In genomic region chr17:56672941-56673646, GRCm38 (mm10) we compare ENCODE assay signal across 8 mouse cellular contexts. TPM values are rescaled to one million over a fixed set of nuclear protein-coding genes. Genes with fewer than 3 reads are reported as not detected.
A peak's percentile ranks its signal among the peaks of the same experiment; 100 is the strongest.
DNase-seq lines count a peak whose midpoint lies in the region; ATAC-seq lines count a peak whose summit lies in the region.

Ranbp3 (plus strand) TSS chr17:56673294.

- H3K27me3 ChIP-seq in heart, embryonic 10.5 days (ENCODE audit: insufficient read depth, poor library complexity, severe bottlenecking) = peaks cover 8% of the 10 kb centered on the region
- H3K27me3 ChIP-seq in kidney, embryonic 15.5 days = no peaks in the 10 kb centered on the region

- H3K4me3 ChIP-seq in heart, embryonic 10.5 days = peak within 1 kb of the TSS; percentile 100
- peak within 1 kb of the TSS; percentile 96 for H3K4me3 ChIP-seq in kidney, embryonic 15.5 days (replicated peaks)

- WGBS in heart, embryonic 10.5 days = under 1% methylated on average over 56 of the region's 66 CpGs
- WGBS in kidney, embryonic 15.5 days = under 1% methylated on average over 64 of the region's 66 CpGs

- peak within 1 kb of the TSS; percentile 97 for H3K9ac ChIP-seq in kidney, embryonic 15.5 days

- H3K9me3 ChIP-seq in heart, embryonic 10.5 days = no peaks in the 10 kb centered on the region
- H3K9me3 ChIP-seq in kidney, embryonic 15.5 days (replicated peaks) = no peaks in the 10 kb centered on the region

- peak; percentile 89 for ATAC-seq in erythroblast, adult 5-6 weeks (replicated peaks; ENCODE audit: low FRiP score, poor library complexity, severe bottlenecking)
- ATAC-seq in kidney, embryonic 15.5 days (replicated peaks; ENCODE audit: low FRiP score) = peak; percentile 93
- peak; percentile 89 for ATAC-seq in monocyte, adult 5-6 weeks (replicated peaks; ENCODE audit: insufficient number of reproducible peaks, low FRiP score, low TSS enrichment, poor library complexity, severe bottlenecking)

- peak; percentile 98 for DNase-seq in B cell, adult 2 months
- DNase-seq in brain, adult 2 months (ENCODE audit: low read depth, low spot score) = peak; percentile 100
- DNase-seq in heart, embryonic 10.5 days (ENCODE audit: low spot score) = peak; percentile 100
- DNase-seq in liver = peak; percentile 100
- peak; percentile 99 to 100 for DNase-seq in spleen, postnatal 4 days (ENCODE audit: low spot score in 2 of 2)

- H3K4me2 ChIP-seq in kidney, embryonic 15.5 days = peak within 1 kb of the TSS; percentile 70

- peaks cover 30% of the 10 kb centered on the region for H3K36me3 ChIP-seq in heart, embryonic 10.5 days
- peaks cover 30% of the 10 kb centered on the region for H3K36me3 ChIP-seq in kidney, embryonic 15.5 days

- H3K27ac ChIP-seq in heart, embryonic 10.5 days = peak within 1 kb of the TSS; percentile 99
- H3K27ac ChIP-seq in kidney, embryonic 15.5 days = peak within 1 kb of the TSS; percentile 92

- peaks cover 36% of the 10 kb centered on the region for H3K4me1 ChIP-seq in heart, embryonic 10.5 days
- H3K4me1 ChIP-seq in kidney, embryonic 15.5 days = peaks cover 39% of the 10 kb centered on the region

RNA-seq across cellular contexts. Expression of gene Ranbp3, which starts in this region (rescaled TPM):
- 6.1 and 11.7 TPM in 2 replicates for total RNA-seq in erythroblast, adult 5-6 weeks (2015; ENCODE audit: low replicate concordance)
- total RNA-seq in erythroblast, adult 5-6 weeks (2017; ENCODE audit: low replicate concordance) = 18.0 and 25.0 TPM in 2 replicates
- polyA plus RNA-seq in heart, embryonic 10.5 days (2016; fragmentation: Nextera tagmentation; extraction: Ambion mirVana) = 85.1 and 105 TPM in 2 replicates
- polyA plus RNA-seq in kidney, embryonic 15.5 days (2015; fragmentation: Nextera tagmentation; extraction: Ambion mirVana) = 87.9 and 99.2 TPM in 2 replicates
- 55.6 to 66.4 TPM (median 62.1 TPM) in 3 replicates for total RNA-seq in monocyte, adult 5-6 weeks (2017)

Comparison
In these comparisons a context has a peak if more than half of its experiments do, and no peak if none do; other contexts are left out.
1. Peak in every context shown above with its lines: DNase-seq, ATAC-seq, H3K4me3 ChIP-seq and H3K27ac ChIP-seq.